Mouse (Mus musculus) cortical plate, adult 2 months (tissue): ENCODE measurements around the gene Gm47429.

Source experiments
- CTCF ChIP-seq: fragments of 200-500 bp; IDR thresholded peaks from 2 replicates; pipeline ENCODE4 v1.5.1; 2011; ENCODE audit warnings: mild to moderate bottlenecking, control low read depth, low read length; ENCODE audit not compliant: insufficient read depth; ENCODE audit errors: extremely low read depth
- POLR2A ChIP-seq: fragments of 200-500 bp; IDR thresholded peaks from 2 replicates; pipeline ENCODE4 v1.6.1; 2011; ENCODE audit warnings: mild to moderate bottlenecking, low read length, control low read depth; ENCODE audit not compliant: insufficient read depth; ENCODE audit errors: extremely low read depth

DNA sequence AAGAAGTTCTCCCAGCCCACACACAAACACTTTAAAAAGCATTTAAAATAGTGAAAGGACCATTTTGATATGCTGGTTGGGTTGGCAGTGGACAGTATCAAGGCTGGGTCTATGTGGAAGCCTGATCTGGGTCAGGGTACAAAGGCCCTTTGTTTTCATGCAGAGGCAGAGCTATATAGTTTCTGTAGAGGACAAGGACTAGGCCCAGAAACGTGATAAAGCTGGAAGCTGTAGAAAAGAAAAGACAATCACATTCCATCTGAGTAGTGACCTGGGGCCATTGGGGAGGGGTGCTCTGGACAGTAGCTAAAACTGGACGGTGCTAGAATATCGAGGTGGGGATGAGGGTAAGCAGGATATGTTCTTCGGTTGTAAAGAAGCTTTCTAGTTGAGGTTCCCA lies 1.5 kb upstream of the Gm47429 start:
- no peak for TF ChIP-seq CTCF
- no peak for TF ChIP-seq POLR2A
